Mouse (Mus musculus) common myeloid progenitor, adult 5-6 weeks (primary cell): ENCODE data around the gene Vmn1r193. TPM values are rescaled to one million over a fixed set of nuclear protein-coding genes. Genes with fewer than 3 reads are reported as not detected.
"Not testable (repeated sequence)": the region's sequence is repeated elsewhere in the genome, so short reads cannot be mapped to it uniquely, and the experiment has no call there.

Experiments
- ATAC-seq: replicated peaks from 2 replicates; pipeline ENCODE4 v1.8.0; 2016; ENCODE audit warnings: low read depth, mild to moderate bottlenecking, moderate TSS enrichment, inconsistent platforms; ENCODE audit not compliant: poor library complexity, severe bottlenecking
- total RNA-seq: library from RNA; stranded (forward); fragments of 200-1000, 187-1606 nt; gene quantifications from 2 replicates; pipeline ENCODE4 v1.2.3, GENCODE M21; 2017

Vmn1r193 gene
- total RNA-seq, result not detected in 2 replicates

- not testable (repeated sequence) for ATAC-seq
Observed at GRCm38 (mm10) chr13:22223060-22223459, at the start of gene Vmn1r193. Gene Vmn1r193 (minus strand): TSS chr13:22223160.

- no peak for ATAC-seq
Observed at GRCm38 (mm10) chr13:22271721-22272120, 48.8 kb upstream of the Vmn1r193 start.

- not testable (repeated sequence) for ATAC-seq
Observed at GRCm38 (mm10) chr13:22270222-22270621, 47.3 kb upstream of the Vmn1r193 start, which contains the start of gene Vmn1r195. Gene Vmn1r195 (plus strand): TSS chr13:22270522.

GRCm38 (mm10) chr13:22243915-22244314 lies 21.0 kb upstream of the Vmn1r193 start, which contains the start of gene Vmn1r194:
Gene Vmn1r194 (plus strand): TSS chr13:22244215.
- ATAC-seq, result no peak

- not testable (repeated sequence) for ATAC-seq
Observed at GRCm38 (mm10) chr13:22192756-22193155, 30.2 kb downstream of the Vmn1r193 start.

- ATAC-seq, result no peak
Observed at GRCm38 (mm10) chr13:22191041-22191440, 31.9 kb downstream of the Vmn1r193 start, which contains the start of gene Vmn1r192. Gene Vmn1r192 (minus strand): TSS chr13:22191141.

GRCm38 (mm10) chr13:22190385-22190784 lies 32.6 kb downstream of the Vmn1r193 start:
- no peak for ATAC-seq

- no peak for ATAC-seq
Observed at GRCm38 (mm10) chr13:22189313-22189712, 33.6 kb downstream of the Vmn1r193 start.

- no peak for ATAC-seq
Observed at GRCm38 (mm10) chr13:22183869-22184268, 39.1 kb downstream of the Vmn1r193 start, which contains the start of gene Vmn1r191. Gene Vmn1r191 (minus strand): TSS chr13:22183969.

- no peak for ATAC-seq
Observed at GRCm38 (mm10) chr13:22168416-22168815, 54.5 kb downstream of the Vmn1r193 start.

Other genes starting within 250 kb of the Vmn1r193 start
- not detected in 2 replicates for gene Pom121l2, start 242.0 kb downstream of the Vmn1r193 start, total RNA-seq
- gene Prss16, start 213.4 kb downstream of the Vmn1r193 start, total RNA-seq, result 0.73 and 5.5 TPM in 2 replicates
- 208 and 989 TPM in 2 replicates for gene Hist1h2ah, start 187.6 kb downstream of the Vmn1r193 start, total RNA-seq
- gene Hist1h2bk, start 187.3 kb downstream of the Vmn1r193 start, total RNA-seq, result 1,449 and 1,731 TPM in 2 replicates
- 106 and 144 TPM in 2 replicates for gene Hist1h4i, start 181.8 kb downstream of the Vmn1r193 start, total RNA-seq
- 689 and 693 TPM in 2 replicates for gene Hist1h2ag, start 180.2 kb downstream of the Vmn1r193 start, total RNA-seq
- gene Hist1h2bj, start 179.9 kb downstream of the Vmn1r193 start, total RNA-seq, result 591 and 710 TPM in 2 replicates
- not detected in 2 replicates for gene Vmn1r188, start 138.7 kb downstream of the Vmn1r193 start, total RNA-seq
- gene Vmn1r189, start 117.3 kb downstream of the Vmn1r193 start, total RNA-seq, result not detected in 2 replicates
- not detected in 2 replicates for gene Vmn1r191, start 39.2 kb downstream of the Vmn1r193 start, total RNA-seq
- gene Vmn1r192, start 32.0 kb downstream of the Vmn1r193 start, total RNA-seq, result not detected in 2 replicates
- not detected in 2 replicates for gene Vmn1r194, start 21.1 kb upstream of the Vmn1r193 start, total RNA-seq
- gene Vmn1r195, start 47.4 kb upstream of the Vmn1r193 start, total RNA-seq, result not detected in 2 replicates
- gene Vmn1r196, start 66.8 kb upstream of the Vmn1r193 start, total RNA-seq, result not detected in 2 replicates
- not detected in 2 replicates for gene Vmn1r197, start 101.4 kb upstream of the Vmn1r193 start, total RNA-seq
- gene Vmn1r198, start 127.2 kb upstream of the Vmn1r193 start, total RNA-seq, result not detected in 2 replicates
- not detected in 2 replicates for gene Vmn1r199, start 156.7 kb upstream of the Vmn1r193 start, total RNA-seq
- gene Vmn1r200, start 167.2 kb upstream of the Vmn1r193 start, total RNA-seq, result not detected in 2 replicates
- not detected in 2 replicates for gene Vmn1r201, start 248.8 kb upstream of the Vmn1r193 start, total RNA-seq